Mouse (Mus musculus): ENCODE results near the gene Rasgrp3. TPM values are rescaled to one million over a fixed set of nuclear protein-coding genes. Genes with fewer than 3 reads are reported as not detected.

The Rasgrp3 gene
- total and polyA plus RNA-seq, 2 experiments from 2014 or later, result 4.8 to 8.1 TPM

GRCm38 (mm10) chr17:75539841-75540240 is 104.1 kb downstream of the Rasgrp3 start:
- Histone ChIP-seq H3K27me3 (ENCODE audit: insufficient read depth, low read length) (no peaks in the 10 kb centered on the region), H3K4me1 (ENCODE audit: insufficient read depth, low read length) (no peaks in the 10 kb centered on the region), H3K36me3 (ENCODE audit: insufficient read depth, low read length) (peaks cover 24% of the 10 kb centered on the region), H3K9me3 (ENCODE audit: low read length) (no peaks in the 10 kb centered on the region), H3K4me2 (ENCODE audit: low read depth, low read length, poor library complexity, severe bottlenecking) (no peak overlapping the region), H3K4me3 (ENCODE audit: low read depth, low read length) (no peak overlapping the region), H3K9ac (replicated peaks; ENCODE audit: low read length, poor library complexity, severe bottlenecking) (no peak overlapping the region), H3K27ac (ENCODE audit: low read depth, low read length) (no peak overlapping the region)
- ATAC-seq (ENCODE audit: low FRiP score) (no peak), DNase-seq (ENCODE audit: low spot score) (no peak)
- 88% methylated on average over 5 of the region's 5 CpGs for WGBS
- no peak for TF ChIP-seq CTCF (IDR thresholded peaks at IDR 0.05)

- Histone ChIP-seq H3K4me3 (ENCODE audit: low read depth, low read length) (no peak overlapping the region), H3K4me1 (ENCODE audit: insufficient read depth, low read length) (no peaks in the 10 kb centered on the region), H3K4me2 (ENCODE audit: low read depth, low read length, poor library complexity, severe bottlenecking) (no peak overlapping the region), H3K36me3 (ENCODE audit: insufficient read depth, low read length) (peaks cover 30% of the 10 kb centered on the region), H3K27me3 (ENCODE audit: insufficient read depth, low read length) (no peaks in the 10 kb centered on the region), H3K9me3 (ENCODE audit: low read length) (no peaks in the 10 kb centered on the region), H3K27ac (ENCODE audit: low read depth, low read length) (no peak overlapping the region), H3K9ac (replicated peaks; ENCODE audit: low read length, poor library complexity, severe bottlenecking) (no peak overlapping the region)
- no peak for TF ChIP-seq CTCF (IDR thresholded peaks at IDR 0.05)
- DNase-seq (ENCODE audit: low spot score) (no peak), ATAC-seq (ENCODE audit: low FRiP score) (no peak)
- WGBS, result 95% methylated on average over 7 of the region's 7 CpGs
Observed at GRCm38 (mm10) chr17:75543434-75543833, 107.7 kb downstream of the Rasgrp3 start.

DNA sequence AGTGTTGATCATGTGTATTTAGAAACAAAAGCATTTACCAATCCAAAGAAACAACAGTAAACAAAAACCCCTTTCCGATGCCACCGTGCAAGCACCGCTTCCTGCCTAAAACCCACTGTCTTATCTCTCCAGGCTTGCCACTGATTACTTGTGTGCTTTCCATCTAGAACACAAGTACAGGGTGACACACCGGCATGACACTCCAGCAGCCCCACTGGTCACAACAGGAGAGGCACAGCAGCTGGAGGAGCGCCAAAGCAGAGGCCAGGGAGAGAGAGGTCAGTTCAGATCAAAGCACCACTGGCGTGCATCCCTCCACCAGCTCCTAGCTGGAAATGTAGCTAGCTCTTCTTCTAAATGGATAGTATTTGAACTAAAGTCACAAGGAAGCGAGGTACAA is 108.6 kb downstream of the Rasgrp3 start:
- H3K4me3 ChIP-seq (ENCODE audit: low read depth, low read length), result no peak overlapping the region
- no peaks in the 10 kb centered on the region for H3K9me3 ChIP-seq (ENCODE audit: low read length)
- no peaks in the 10 kb centered on the region for H3K27me3 ChIP-seq (ENCODE audit: insufficient read depth, low read length)
- H3K27ac ChIP-seq (ENCODE audit: low read depth, low read length), result no peak overlapping the region
- H3K36me3 ChIP-seq (ENCODE audit: insufficient read depth, low read length), result peaks cover 21% of the 10 kb centered on the region
- no peak overlapping the region for H3K4me2 ChIP-seq (ENCODE audit: low read depth, low read length, poor library complexity, severe bottlenecking)
- no peak overlapping the region for H3K9ac ChIP-seq (replicated peaks; ENCODE audit: low read length, poor library complexity, severe bottlenecking)
- no peak for DNase-seq (ENCODE audit: low spot score)
- H3K4me1 ChIP-seq (ENCODE audit: insufficient read depth, low read length), result no peaks in the 10 kb centered on the region
- no peak for TF ChIP-seq CTCF (IDR thresholded peaks at IDR 0.05)
- no peak for ATAC-seq (ENCODE audit: low FRiP score)
- WGBS, result 84% methylated on average over 7 of the region's 7 CpGs

DNA sequence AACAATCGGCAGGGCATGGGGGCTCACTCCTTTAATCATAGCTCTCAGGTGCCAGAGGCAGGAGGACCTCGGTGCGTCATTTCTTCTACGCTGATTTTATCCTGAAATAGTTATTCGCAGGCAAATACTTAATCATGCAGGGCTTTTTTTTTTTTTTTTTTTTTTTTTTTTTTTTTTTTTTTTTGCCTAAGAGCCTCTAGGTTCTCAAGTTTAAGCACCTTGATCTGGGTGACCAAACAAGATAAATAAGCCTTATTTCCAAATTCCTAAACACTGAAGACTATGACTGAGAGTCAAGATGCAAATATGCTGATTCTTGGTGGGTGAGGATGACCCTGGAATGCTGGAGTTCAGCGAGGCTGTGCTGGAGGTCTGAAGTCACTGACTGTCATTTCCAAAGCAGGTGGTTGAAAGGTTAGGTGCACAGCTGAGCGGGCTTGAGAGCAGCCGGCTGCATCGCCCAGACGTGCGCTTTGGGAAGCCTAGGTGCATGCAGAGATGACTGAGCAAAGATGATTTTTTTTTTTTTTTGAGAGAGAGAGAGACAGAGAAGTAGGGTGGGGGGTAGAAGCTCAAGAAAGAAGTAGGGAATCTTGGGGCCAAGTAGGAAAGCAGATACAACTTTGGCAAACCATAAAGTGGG is 115.2 kb downstream of the Rasgrp3 start:
- TF ChIP-seq CTCF (IDR thresholded peaks at IDR 0.05), result no peak
- Histone ChIP-seq H3K4me2 (ENCODE audit: low read depth, low read length, poor library complexity, severe bottlenecking) (peak overlapping the region; percentile 72), H3K4me3 (ENCODE audit: low read depth, low read length) (peak overlapping the region; percentile 84), H3K27ac (ENCODE audit: low read depth, low read length) (no peak overlapping the region), H3K36me3 (ENCODE audit: insufficient read depth, low read length) (0 out of 2 replicates have a peak, but pooled peaks cover 4% of the 10 kb centered on the region), H3K27me3 (ENCODE audit: insufficient read depth, low read length) (no peaks in the 10 kb centered on the region), H3K9me3 (ENCODE audit: low read length) (no peaks in the 10 kb centered on the region), H3K9ac (replicated peaks; ENCODE audit: low read length, poor library complexity, severe bottlenecking) (peak overlapping the region; percentile 72), H3K4me1 (ENCODE audit: insufficient read depth, low read length) (no peaks in the 10 kb centered on the region)
- whole genome bisulfite sequencing, result 42% methylated on average over 11 of the region's 11 CpGs
- DNase-seq (ENCODE audit: low spot score) (no peak), ATAC-seq (ENCODE audit: low FRiP score) (no peak)

- peak within 1 kb of the TSS; percentile 57; the same call in 1 of the 2 replicates for H3K27ac ChIP-seq (ENCODE audit: low read depth, low read length)
- peak within 1 kb of the TSS; percentile 84 for H3K4me3 ChIP-seq (ENCODE audit: low read depth, low read length)
- H3K4me1 ChIP-seq (ENCODE audit: insufficient read depth, low read length), result no peaks in the 10 kb centered on the region
- under 1% methylated on average over 56 of the region's 56 CpGs for WGBS
- no peaks in the 10 kb centered on the region for H3K9me3 ChIP-seq (ENCODE audit: low read length)
- H3K9ac ChIP-seq (replicated peaks; ENCODE audit: low read length, poor library complexity, severe bottlenecking), result peak within 1 kb of the TSS; percentile 72
- 0 out of 2 replicates have a peak, but pooled peaks cover 4% of the 10 kb centered on the region for H3K36me3 ChIP-seq (ENCODE audit: insufficient read depth, low read length)
- H3K27me3 ChIP-seq (ENCODE audit: insufficient read depth, low read length), result no peaks in the 10 kb centered on the region
- peak; percentile 94 for TF ChIP-seq CTCF (IDR thresholded peaks at IDR 0.05)
- peak within 1 kb of the TSS; percentile 72 for H3K4me2 ChIP-seq (ENCODE audit: low read depth, low read length, poor library complexity, severe bottlenecking)
- DNase-seq (ENCODE audit: low spot score), result peak; percentile 99
- peak; percentile 98 for ATAC-seq (ENCODE audit: low FRiP score)
Observed at GRCm38 (mm10) chr17:75551512-75552400, 116.1 kb downstream of the Rasgrp3 start, which contains the start of gene Fam98a. Gene Fam98a, minus strand, starts transcription at chr17:75551946.

DNA sequence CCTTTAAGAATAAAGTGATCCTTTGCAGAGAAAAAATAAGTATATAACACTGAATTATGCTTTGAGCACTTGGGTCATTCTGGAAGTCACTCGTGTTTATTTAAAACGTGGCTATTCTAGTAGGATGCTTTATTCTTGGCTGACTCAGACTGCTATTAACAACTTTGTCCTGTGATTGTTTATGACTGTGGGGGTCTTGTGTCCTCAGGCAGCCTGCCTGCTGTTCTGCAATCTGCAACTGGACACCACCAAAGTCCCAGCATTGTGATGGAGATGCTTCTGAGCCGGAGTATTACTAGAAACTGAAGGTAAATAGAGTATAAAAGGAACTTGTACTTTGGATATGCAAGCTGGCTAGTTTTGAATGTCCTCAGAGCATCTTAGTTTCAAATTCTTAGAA is 121.3 kb downstream of the Rasgrp3 start:
- Histone ChIP-seq H3K9me3 (ENCODE audit: low read length) (no peaks in the 10 kb centered on the region), H3K27ac (ENCODE audit: low read depth, low read length) (no peak overlapping the region), H3K27me3 (ENCODE audit: insufficient read depth, low read length) (no peaks in the 10 kb centered on the region), H3K36me3 (ENCODE audit: insufficient read depth, low read length) (no peaks in the 10 kb centered on the region), H3K4me3 (ENCODE audit: low read depth, low read length) (no peak overlapping the region), H3K9ac (replicated peaks; ENCODE audit: low read length, poor library complexity, severe bottlenecking) (no peak overlapping the region), H3K4me1 (ENCODE audit: insufficient read depth, low read length) (no peaks in the 10 kb centered on the region), H3K4me2 (ENCODE audit: low read depth, low read length, poor library complexity, severe bottlenecking) (no peak overlapping the region)
- 36% methylated on average over 3 of the region's 3 CpGs for WGBS
- no peak for TF ChIP-seq CTCF (IDR thresholded peaks at IDR 0.05)
- ATAC-seq (ENCODE audit: low FRiP score), result no peak
- DNase-seq (ENCODE audit: low spot score), result no peak
